Mouse (Mus musculus) c-Kit-positive CD71-negative TER-119-negative erythroid progenitor cells, embryonic 14.5 days (primary cell): ENCODE results near the gene Tril.
A peak's percentile ranks its signal among the peaks of the same experiment; 100 is the strongest.

ENCODE experiments used
- DNase-seq: peaks from one replicate; pipeline ENCODE4 v3.0.0-alpha.2; 2013; ENCODE audit warnings: low read depth

The Tril gene

GRCm38 (mm10) chr6:53806021-53806420, 14.6 kb downstream of the Tril start:
- DNase-seq: no peak

- DNase-seq: no peak
Measured at GRCm38 (mm10) chr6:53804145-53804544, 16.5 kb downstream of the Tril start.

- DNase-seq: no peak
Measured at GRCm38 (mm10) chr6:53803551-53803950, 17.1 kb downstream of the Tril start.

GRCm38 (mm10) chr6:53801893-53802286, 18.7 kb downstream of the Tril start:
- DNase-seq: no peak

DNA sequence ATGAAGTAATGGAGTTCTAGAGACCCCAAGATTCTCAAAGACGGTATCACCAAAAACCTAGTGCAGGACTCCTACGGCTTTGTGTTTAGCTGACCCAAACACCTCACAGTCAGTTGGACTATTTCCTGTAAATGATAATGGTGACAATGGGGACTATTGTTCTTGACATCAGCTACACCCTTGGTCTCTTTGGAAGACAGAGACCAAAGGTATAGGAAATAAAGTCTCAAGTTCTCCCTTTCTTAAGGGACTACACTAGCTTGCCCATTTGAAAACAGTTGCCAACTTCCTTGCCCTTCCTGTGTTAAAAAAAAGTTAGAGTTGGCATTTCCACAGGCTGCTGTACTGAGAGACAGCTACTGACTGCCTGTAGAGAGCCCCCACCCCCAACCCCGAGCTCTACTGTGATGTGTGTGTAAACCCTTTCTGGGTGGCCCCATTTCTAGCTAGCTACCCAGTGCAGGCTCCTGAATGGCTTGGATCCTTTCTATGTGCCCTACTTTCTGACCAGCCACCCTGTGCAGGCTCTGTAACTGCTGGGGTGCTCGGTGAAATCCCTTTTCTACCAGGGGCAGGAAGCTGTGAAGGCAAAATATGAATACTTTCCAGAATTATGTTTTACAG, 19.2 kb downstream of the Tril start:
- DNase-seq: no peak

GRCm38 (mm10) chr6:53798865-53799264, 21.8 kb downstream of the Tril start:
- no peak for DNase-seq

- no peak for DNase-seq
Measured at GRCm38 (mm10) chr6:53796835-53797234, 23.8 kb downstream of the Tril start.

DNA sequence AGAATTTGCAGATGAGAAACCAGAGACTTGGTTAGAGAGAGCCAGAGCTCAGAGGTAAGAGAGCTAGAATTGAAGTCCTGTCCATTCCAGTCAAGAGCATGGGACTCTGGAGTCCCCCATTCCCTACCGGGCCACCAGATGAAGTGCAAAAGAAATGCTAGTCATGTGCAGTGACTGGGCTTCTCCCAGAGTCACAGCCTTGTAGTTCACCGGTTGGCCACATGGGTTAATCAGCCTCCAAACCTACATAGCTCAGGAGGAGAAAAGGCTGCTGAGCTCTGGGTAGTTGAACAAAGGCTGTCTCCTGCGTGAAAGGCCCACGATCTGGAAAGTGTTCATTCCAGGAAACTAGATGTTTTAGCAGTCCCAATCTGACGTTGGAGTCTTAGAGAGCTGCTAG, 24.8 kb downstream of the Tril start:
- DNase-seq: peak; percentile 56

- no peak for DNase-seq
Measured at GRCm38 (mm10) chr6:53795078-53795477, 25.6 kb downstream of the Tril start.

- DNase-seq: no peak
Measured at GRCm38 (mm10) chr6:53794323-53794971, 26.2 kb downstream of the Tril start.

DNA sequence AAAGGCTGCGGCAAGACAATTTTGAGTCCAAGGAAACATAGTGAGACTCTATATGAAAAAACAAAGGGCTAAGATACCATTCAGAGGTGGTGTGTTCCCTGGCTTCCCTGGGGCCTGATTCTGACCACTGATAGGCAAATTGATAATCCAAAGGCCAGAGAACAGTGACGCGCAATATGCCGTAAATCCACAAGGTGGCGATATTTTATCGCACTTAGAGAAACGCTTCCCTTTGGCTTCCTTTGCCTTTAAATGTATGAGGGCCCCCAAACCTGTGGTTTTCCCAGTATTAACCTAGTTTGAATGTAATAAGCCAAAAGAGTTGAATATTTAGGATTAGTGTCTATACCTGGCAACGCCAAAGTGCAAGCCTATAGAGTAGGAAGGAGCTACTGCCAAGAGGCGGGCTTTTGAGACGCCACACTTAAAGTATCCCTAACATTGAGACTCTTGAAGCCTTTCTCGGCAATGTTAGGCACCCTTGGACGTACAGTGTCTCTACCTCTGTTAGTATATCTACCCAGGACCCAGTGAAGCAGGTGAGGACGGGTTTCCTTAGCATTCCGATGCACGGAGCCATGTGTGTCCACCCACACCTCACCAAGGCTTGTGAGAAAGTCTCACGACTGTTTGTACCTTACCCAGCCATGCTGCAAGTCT, 37.6 kb downstream of the Tril start:
- DNase-seq: peak; percentile 35

- no peak for DNase-seq
Measured at GRCm38 (mm10) chr6:53782273-53782672, 38.4 kb downstream of the Tril start.

DNA sequence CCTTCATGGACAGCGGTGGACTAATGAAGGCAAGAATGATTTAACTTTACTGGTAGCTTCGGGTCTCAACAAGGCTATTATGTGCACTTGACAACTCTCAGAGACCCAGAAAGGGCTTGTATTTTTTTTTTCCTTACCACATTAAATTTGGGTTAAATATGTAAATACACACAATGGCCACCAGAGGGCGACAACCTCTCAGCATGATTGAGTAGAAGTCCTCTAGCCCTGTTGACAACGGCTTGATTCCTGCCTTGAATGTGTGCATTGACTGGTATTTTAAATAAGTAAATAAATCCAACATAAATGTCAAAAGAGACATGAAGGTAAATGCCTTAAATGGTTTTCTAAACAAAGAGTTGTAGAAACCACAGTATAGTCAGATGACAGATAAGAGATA, 39.5 kb downstream of the Tril start:
- DNase-seq: peak; percentile 75

DNA sequence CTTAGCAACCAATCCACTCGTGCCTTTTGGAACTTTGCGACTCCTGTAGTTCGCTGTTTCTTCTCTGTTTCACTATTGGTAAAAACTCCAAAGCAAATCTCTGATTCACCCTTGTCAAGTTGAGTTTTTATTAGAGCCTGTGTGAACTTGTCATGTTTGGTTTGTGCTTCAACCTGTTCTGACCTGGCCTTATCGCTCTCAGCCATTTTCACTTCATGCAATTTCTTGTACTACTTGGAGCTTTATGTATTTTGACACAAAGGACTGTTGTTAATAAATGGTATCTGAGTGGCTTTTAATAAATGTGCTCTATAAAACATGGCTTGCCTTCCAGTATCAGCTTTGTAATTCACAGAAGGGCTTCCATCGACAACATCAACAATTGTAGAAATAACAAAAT, 40.6 kb downstream of the Tril start:
- DNase-seq: no peak

GRCm38 (mm10) chr6:53779526-53779925, 41.1 kb downstream of the Tril start:
- no peak for DNase-seq

GRCm38 (mm10) chr6:53778424-53778955, 42.1 kb downstream of the Tril start:
- DNase-seq: no peak

GRCm38 (mm10) chr6:53768275-53768674, 52.4 kb downstream of the Tril start:
- no peak for DNase-seq

- DNase-seq: no peak
Measured at GRCm38 (mm10) chr6:53766243-53766915, 54.3 kb downstream of the Tril start.

GRCm38 (mm10) chr6:53765731-53766130, 54.9 kb downstream of the Tril start:
- no peak for DNase-seq
